Comparison of ENCODE assay signal across 7 mouse cellular contexts in the genomic region with DNA sequence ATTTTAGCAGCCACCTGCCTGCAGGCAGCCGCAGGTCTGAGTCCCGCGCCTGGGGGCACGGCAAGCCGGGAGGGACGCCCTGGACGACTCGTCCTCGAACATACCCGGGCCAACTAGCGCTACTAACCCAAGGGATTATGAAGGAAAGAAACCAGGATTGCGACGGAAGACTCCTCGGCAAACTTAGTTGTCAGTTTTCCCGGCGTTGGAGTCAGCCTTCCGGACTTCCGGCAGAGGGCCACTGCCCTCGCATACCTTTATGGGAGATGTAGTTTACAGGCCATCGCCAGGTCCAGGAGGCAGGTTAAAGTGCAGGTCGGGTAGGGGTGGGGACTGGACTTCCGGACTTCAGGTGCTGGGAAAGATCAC. TPM values are rescaled to one million over a fixed set of nuclear protein-coding genes. Genes with fewer than 3 reads are reported as not detected.
A peak's percentile ranks its signal among the peaks of the same experiment; 100 is the strongest.
DNase-seq lines count a peak whose midpoint lies in the region; ATAC-seq and TF ChIP-seq lines count a peak whose summit lies in the region.

A gene (minus strand): TSS at position 282 of the 369 bp plus-strand sequence.

- peak; percentile 68 for DNase-seq in heart, adult 8-10 months (ENCODE audit: low spot score)
- peak; percentile 93 for DNase-seq in kidney, adult 9 months
- DNase-seq in spleen, postnatal 10 days (ENCODE audit: low spot score in 2 of 2), result peak; percentile 41 to 66

- H3K4me3 ChIP-seq in bone marrow macrophage, adult 2 months (ENCODE audit: insufficient read depth, low read length), result peak within 1 kb of the TSS; percentile 77
- H3K4me3 ChIP-seq in embryonic facial prominence, embryonic 15.5 days (replicated peaks), result peak within 1 kb of the TSS; percentile 62
- H3K4me3 ChIP-seq in limb, embryonic 12.5 days (replicated peaks), result peak within 1 kb of the TSS; percentile 70
- H3K4me3 ChIP-seq in midbrain, embryonic 13.5 days (replicated peaks), result peak within 1 kb of the TSS; percentile 73

- peak; percentile 78; the same call in 1 of the 2 replicates for ATAC-seq in embryonic facial prominence, embryonic 15.5 days (ENCODE audit: insufficient number of reproducible peaks, low FRiP score, low TSS enrichment, low read depth)
- peak; percentile 78 for ATAC-seq in limb, embryonic 12.5 days (ENCODE audit: insufficient number of reproducible peaks, insufficient read depth, low FRiP score, low TSS enrichment, low read depth)
- peak; percentile 91 for ATAC-seq in midbrain, embryonic 13.5 days

- no peak within 1 kb of the TSS for H3K27ac ChIP-seq in bone marrow macrophage, adult 2 months (ENCODE audit: insufficient read depth, low read depth, low read length)
- H3K27ac ChIP-seq in embryonic facial prominence, embryonic 15.5 days (replicated peaks), result no peak within 1 kb of the TSS
- H3K27ac ChIP-seq in limb, embryonic 12.5 days, result peak within 1 kb of the TSS; percentile 64
- 0 out of 2 replicates have a peak within 1 kb of the TSS, but pooled peaks have one; percentile 20 for H3K27ac ChIP-seq in midbrain, embryonic 13.5 days

- no peak for TF ChIP-seq CTCF in bone marrow macrophage, adult 2 months (IDR thresholded peaks at IDR 0.05; ENCODE audit: low read depth, low read length)

- peaks cover 2% of the 10 kb centered on the region; the same call in 1 of the 2 replicates for H3K4me1 ChIP-seq in bone marrow macrophage, adult 2 months (ENCODE audit: control insufficient read depth, insufficient read depth, low read length)
- H3K4me1 ChIP-seq in embryonic facial prominence, embryonic 15.5 days, result no peaks in the 10 kb centered on the region
- peaks cover 9% of the 10 kb centered on the region; the same call in 1 of the 2 replicates for H3K4me1 ChIP-seq in limb, embryonic 12.5 days (replicated peaks)
- H3K4me1 ChIP-seq in midbrain, embryonic 13.5 days (replicated peaks), result peaks cover 3% of the 10 kb centered on the region; the same call in 1 of the 2 replicates

- peak within 1 kb of the TSS; percentile 34; the same call in 1 of the 2 replicates for H3K9ac ChIP-seq in embryonic facial prominence, embryonic 15.5 days
- peak within 1 kb of the TSS; percentile 69 for H3K9ac ChIP-seq in limb, embryonic 12.5 days (replicated peaks)
- H3K9ac ChIP-seq in midbrain, embryonic 13.5 days (replicated peaks), result peak within 1 kb of the TSS; percentile 70

- H3K36me3 ChIP-seq in embryonic facial prominence, embryonic 15.5 days, result no peaks in the 10 kb centered on the region
- H3K36me3 ChIP-seq in limb, embryonic 12.5 days, result peaks cover 4% of the 10 kb centered on the region; the same call in 1 of the 2 replicates
- H3K36me3 ChIP-seq in midbrain, embryonic 13.5 days, result no peaks in the 10 kb centered on the region

- TF ChIP-seq POLR2A in bone marrow macrophage, adult 2 months (IDR thresholded peaks at IDR 0.05; ENCODE audit: borderline replicate concordance, low read depth, low read length), result no peak

- peak within 1 kb of the TSS; percentile 69 for H3K4me2 ChIP-seq in embryonic facial prominence, embryonic 15.5 days (replicated peaks)
- H3K4me2 ChIP-seq in limb, embryonic 12.5 days, result peak within 1 kb of the TSS; percentile 75
- H3K4me2 ChIP-seq in midbrain, embryonic 13.5 days (replicated peaks), result peak within 1 kb of the TSS; percentile 70

- no peaks in the 10 kb centered on the region for H3K27me3 ChIP-seq in embryonic facial prominence, embryonic 15.5 days
- no peaks in the 10 kb centered on the region for H3K27me3 ChIP-seq in limb, embryonic 12.5 days
- no peaks in the 10 kb centered on the region for H3K27me3 ChIP-seq in midbrain, embryonic 13.5 days

- no peaks in the 10 kb centered on the region for H3K9me3 ChIP-seq in embryonic facial prominence, embryonic 15.5 days (replicated peaks)
- no peaks in the 10 kb centered on the region for H3K9me3 ChIP-seq in limb, embryonic 12.5 days
- H3K9me3 ChIP-seq in midbrain, embryonic 13.5 days, result no peaks in the 10 kb centered on the region

- WGBS in embryonic facial prominence, embryonic 15.5 days, result under 1% methylated on average over 22 of the region's 22 CpGs
- WGBS in limb, embryonic 12.5 days, result 1% methylated on average over 22 of the region's 22 CpGs
- under 1% methylated on average over 22 of the region's 22 CpGs for WGBS in midbrain, embryonic 13.5 days

RNA-seq across cellular contexts. Expression of the gene that starts here (rescaled TPM):
- polyA plus RNA-seq in bone marrow macrophage, adult 2 months (2012; ENCODE audit: insufficient read depth, insufficient read length, missing spikeins), result 0.96 and 1.4 TPM in 2 replicates
- 3.7 and 3.9 TPM in 2 replicates for polyA plus RNA-seq in embryonic facial prominence, embryonic 15.5 days (2015; fragmentation: Nextera tagmentation; extraction: Ambion mirVana)
- 10 to 100 TPM; 16.9 to 24.3 (median 22.6) TPM for total RNA-seq in heart, adult 8-10 months (2022)
- 6.6 and 10.0 TPM in 2 replicates for polyA plus RNA-seq in limb, embryonic 12.5 days (2016; fragmentation: Nextera tagmentation; extraction: Ambion mirVana)
- 3.5 and 4.3 TPM in 2 replicates for polyA plus RNA-seq in midbrain, embryonic 13.5 days (2015; fragmentation: Nextera tagmentation; extraction: Ambion mirVana)

Comparison
In these comparisons a context has a peak if more than half of its experiments do, and no peak if none do; other contexts are left out.
1. H3K27ac ChIP-seq: peak in limb, embryonic 12.5 days (single experiment) and midbrain, embryonic 13.5 days (single experiment); none in bone marrow macrophage, adult 2 months (single experiment) and embryonic facial prominence, embryonic 15.5 days (single experiment).
2. Peak in every context shown above with its lines, with median percentiles within 50 percentile points of each other: H3K4me3 ChIP-seq, ATAC-seq, H3K4me2 ChIP-seq, H3K9ac ChIP-seq and DNase-seq.